Mouse (Mus musculus) hindbrain, embryonic 14.5 days (tissue): Measurements from ENCODE around the gene Zfp607b. TPM values are rescaled to one million over a fixed set of nuclear protein-coding genes. Genes with fewer than 3 reads are reported as not detected.

ENCODE experiments used
- ATAC-seq: fragments of 200-750 bp; cut with Nextera tagmentation; 2 replicates; pipeline ENCODE4 v1.8.0; 2017; ENCODE audit warnings: moderate number of reproducible peaks, mild to moderate bottlenecking, moderate TSS enrichment, moderate library complexity; ENCODE audit not compliant: low FRiP score
- DNase-seq: peaks from one replicate; pipeline ENCODE4 v3.0.0-alpha.2; 2015; ENCODE audit warnings: low spot score
- H3K27ac ChIP-seq: fragments of 300-500 bp; sonication (generic); 2 replicates; pipeline ENCODE4 v1.5.1; 2014; ENCODE audit warnings: mild to moderate bottlenecking, moderate library complexity
- H3K27me3 ChIP-seq: fragments of 300-500 bp; sonication (generic); 2 replicates; pipeline ENCODE4 v1.6.1; 2014; ENCODE audit warnings: mild to moderate bottlenecking, low read length, mixed read lengths; ENCODE audit not compliant: control insufficient read depth, insufficient read depth
- H3K36me3 ChIP-seq: fragments of 300-500 bp; sonication (generic); replicated peaks from 2 replicates; pipeline ENCODE4 v1.6.1; 2014; ENCODE audit not compliant: control insufficient read depth, insufficient read depth
- H3K4me1 ChIP-seq: fragments of 300-500 bp; sonication (generic); replicated peaks from 2 replicates; pipeline ENCODE4 v1.6.1; 2014; ENCODE audit warnings: antibody characterized with exemption, low read length, mixed read lengths; ENCODE audit not compliant: control insufficient read depth, insufficient read depth
- H3K4me2 ChIP-seq: fragments of 300-500 bp; sonication (generic); replicated peaks from 2 replicates; pipeline ENCODE4 v1.6.1; 2014; ENCODE audit warnings: mild to moderate bottlenecking, moderate library complexity
- H3K4me3 ChIP-seq: fragments of 300-500 bp; sonication (generic); replicated peaks from 2 replicates; pipeline ENCODE4 v1.5.1; 2014; ENCODE audit warnings: mild to moderate bottlenecking, low read length
- H3K9ac ChIP-seq: fragments of 300-500 bp; sonication (generic); 2 replicates; pipeline ENCODE4 v1.6.1; 2014
- H3K9me3 ChIP-seq: fragments of 300-500 bp; sonication (generic); 2 replicates; pipeline ENCODE4 v1.6.1; 2016; ENCODE audit warnings: low read length; ENCODE audit not compliant: control insufficient read depth
- WGBS: fragments of 180-500 bp; shearing (Covaris S2); extraction: QIAGEN DNeasy Blood & Tissue Kit; methylation state at CpG from one replicate; pipeline ENCODE4 v1.1.7; 2014; 5-methylcytosine and 5-hydroxymethylcytosine counted together
- polyA plus RNA-seq: library from polyadenylated mRNA; unstranded; fragments of >200 nt; fragmentation: Nextera tagmentation; extraction: Ambion mirVana; gene quantifications from 2 replicates; pipeline ENCODE4 v1.2.1, GENCODE M21; 2014

The Zfp607b gene
- polyA plus RNA-seq, 1 experiment from 2014 or later = 11.8 TPM

GRCm38 (mm10) chr7:27655545-27655944 is 33.6 kb upstream of the Zfp607b start:
- DNase-seq = no peak
- 75% methylated on average over 11 of the region's 11 CpGs for WGBS
- peaks cover 7% of the 10 kb centered on the region for H3K4me1 ChIP-seq
- H3K27me3 ChIP-seq = 0 out of 2 replicates have a peak, but pooled peaks cover 10% of the 10 kb centered on the region
- no peaks in the 10 kb centered on the region for H3K9me3 ChIP-seq
- no peak overlapping the region for H3K4me2 ChIP-seq
- H3K4me3 ChIP-seq = no peak overlapping the region
- no peak overlapping the region for H3K27ac ChIP-seq
- H3K9ac ChIP-seq = no peak overlapping the region
- no peak for ATAC-seq
- peaks cover 49% of the 10 kb centered on the region for H3K36me3 ChIP-seq

DNA sequence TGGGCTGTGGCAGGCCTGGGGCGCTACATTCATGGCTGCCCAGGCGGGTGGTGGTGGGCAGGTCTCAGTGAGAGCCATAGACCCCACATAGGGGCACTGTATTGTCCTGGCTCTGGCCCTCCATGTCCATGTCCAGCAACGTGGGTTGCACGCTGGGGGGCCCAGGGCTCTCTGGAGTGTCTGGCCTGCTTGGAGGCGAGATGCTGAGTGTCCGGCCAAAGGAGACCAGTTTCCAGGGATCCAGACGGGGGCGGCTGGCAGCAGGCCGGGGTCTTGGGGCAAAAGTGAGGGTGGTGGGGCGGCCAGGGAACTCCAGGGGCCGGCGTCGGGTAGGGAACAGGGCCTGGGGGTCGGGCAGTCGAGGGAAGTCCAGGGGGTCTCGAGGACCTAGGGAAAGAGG is 32.5 kb upstream of the Zfp607b start:
- Histone ChIP-seq H3K27me3 (0 out of 2 replicates have a peak, but pooled peaks cover 10% of the 10 kb centered on the region), H3K4me2 (no peak overlapping the region), H3K27ac (no peak overlapping the region), H3K9ac (no peak overlapping the region), H3K9me3 (no peaks in the 10 kb centered on the region), H3K4me3 (no peak overlapping the region), H3K36me3 (peaks cover 59% of the 10 kb centered on the region), H3K4me1 (peaks cover 7% of the 10 kb centered on the region)
- WGBS = 91% methylated on average over 16 of the region's 16 CpGs
- DNase-seq (no peak), ATAC-seq (no peak)

DNA sequence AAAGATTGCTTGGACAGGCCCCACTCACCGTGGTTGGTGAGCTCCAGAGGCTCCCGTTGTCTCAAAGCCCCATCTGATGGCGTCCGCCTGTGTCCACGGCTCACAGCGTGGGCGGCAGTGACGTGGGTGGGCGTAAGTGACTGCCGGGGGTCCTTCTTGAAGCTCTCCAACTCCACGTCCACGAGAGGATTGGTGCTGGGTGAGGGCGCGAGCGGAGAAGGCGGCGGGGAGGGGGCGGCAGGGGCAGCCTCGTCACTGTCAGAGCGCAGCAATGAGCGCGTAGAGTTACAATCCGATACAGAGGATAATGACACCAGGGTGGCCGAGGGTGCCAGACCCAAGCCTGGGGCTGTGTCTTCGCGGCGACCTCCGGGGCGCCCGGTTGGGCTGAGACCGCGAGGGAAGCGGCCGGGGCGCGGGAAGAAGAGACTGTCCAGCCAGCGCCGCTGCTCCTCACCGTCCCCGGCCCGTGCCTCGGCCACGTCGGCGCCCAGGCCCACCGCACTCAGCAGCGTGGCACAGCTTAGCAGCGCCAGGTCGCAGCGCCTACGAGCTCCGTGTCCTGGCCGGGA is 31.2 kb upstream of the Zfp607b start:
- no peak overlapping the region for H3K27ac ChIP-seq
- no peak overlapping the region for H3K4me3 ChIP-seq
- DNase-seq (no peak), ATAC-seq (no peak)
- WGBS = 42% methylated on average over 47 of the region's 53 CpGs
- H3K4me2 ChIP-seq = no peak overlapping the region
- H3K4me1 ChIP-seq = peaks cover 7% of the 10 kb centered on the region
- H3K27me3 ChIP-seq = 0 out of 2 replicates have a peak, but pooled peaks cover 10% of the 10 kb centered on the region
- no peaks in the 10 kb centered on the region for H3K9me3 ChIP-seq
- H3K9ac ChIP-seq = no peak overlapping the region
- peaks cover 65% of the 10 kb centered on the region for H3K36me3 ChIP-seq

DNA sequence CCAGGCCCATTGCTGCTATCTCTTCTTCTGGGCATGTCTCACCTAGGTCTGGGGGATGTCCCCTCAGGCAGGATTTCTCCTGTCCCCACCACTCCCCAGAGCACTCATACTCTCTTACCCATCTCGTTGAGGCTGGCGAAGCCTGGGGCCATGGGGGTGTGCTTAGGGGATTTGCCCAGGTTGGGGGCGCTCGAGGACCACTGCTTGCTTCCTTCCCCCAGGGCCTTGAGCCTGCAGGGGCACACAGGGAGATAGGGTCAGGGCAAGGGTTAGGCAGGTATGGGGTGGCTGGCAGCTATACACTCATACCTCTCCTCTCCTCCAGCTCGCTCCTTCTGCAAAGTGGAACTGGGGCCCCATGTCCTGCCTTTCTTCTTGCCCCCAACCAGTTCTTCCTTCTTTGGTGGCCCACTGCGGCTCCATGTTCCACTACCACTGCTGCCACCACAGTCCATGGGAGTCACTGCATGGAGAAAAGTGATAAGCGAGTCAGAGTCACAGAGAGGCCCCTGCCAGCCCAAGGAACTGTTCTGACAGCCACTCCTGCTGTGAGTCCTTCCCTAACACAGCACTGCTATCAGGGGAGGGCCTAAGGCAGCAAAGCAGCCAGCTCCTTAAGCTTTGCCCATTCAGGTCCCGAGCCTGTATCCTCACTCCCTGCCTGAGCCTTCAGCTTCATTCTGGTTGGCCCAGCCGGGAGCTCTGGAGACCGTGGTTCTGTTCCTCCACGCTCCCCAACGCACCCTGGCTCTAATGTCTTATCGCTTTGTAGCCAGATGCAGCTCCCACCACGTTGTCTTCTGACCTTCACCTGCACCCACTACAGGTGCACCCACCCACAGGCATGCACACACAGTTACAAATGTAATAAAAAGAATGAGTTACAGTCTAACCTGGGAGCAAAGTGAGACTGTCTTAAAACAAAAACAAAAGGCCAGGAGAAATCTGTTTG is 30.2 kb upstream of the Zfp607b start:
- Histone ChIP-seq H3K27ac (no peak overlapping the region), H3K4me2 (no peak overlapping the region), H3K27me3 (0 out of 2 replicates have a peak, but pooled peaks cover 10% of the 10 kb centered on the region), H3K9ac (no peak overlapping the region), H3K4me3 (no peak overlapping the region), H3K9me3 (no peaks in the 10 kb centered on the region), H3K4me1 (no peaks in the 10 kb centered on the region; the same call in 1 of the 2 replicates), H3K36me3 (peaks cover 73% of the 10 kb centered on the region)
- DNase-seq (no peak), ATAC-seq (no peak)
- WGBS = 63% methylated on average over 14 of the region's 14 CpGs

- 0 out of 2 replicates have a peak, but pooled peaks cover 10% of the 10 kb centered on the region for H3K27me3 ChIP-seq
- H3K4me1 ChIP-seq = no peaks in the 10 kb centered on the region; the same call in 1 of the 2 replicates
- H3K9me3 ChIP-seq = no peaks in the 10 kb centered on the region
- H3K4me3 ChIP-seq = no peak overlapping the region
- no peak overlapping the region for H3K9ac ChIP-seq
- H3K27ac ChIP-seq = no peak overlapping the region
- ATAC-seq = no peak
- no peak overlapping the region for H3K4me2 ChIP-seq
- peaks cover 88% of the 10 kb centered on the region for H3K36me3 ChIP-seq
- 95% methylated on average over 4 of the region's 4 CpGs for WGBS
- DNase-seq = no peak
Measured at GRCm38 (mm10) chr7:27662038-27662437, 27.1 kb upstream of the Zfp607b start.

- H3K36me3 ChIP-seq = peaks cover 23% of the 10 kb centered on the region
- peak overlapping the region; percentile 93 for H3K4me3 ChIP-seq
- no peak for ATAC-seq
- peak overlapping the region; percentile 95 for H3K9ac ChIP-seq
- DNase-seq = no peak
- H3K27me3 ChIP-seq = no peaks in the 10 kb centered on the region
- peak overlapping the region; percentile 86 for H3K4me2 ChIP-seq
- WGBS = 52% methylated on average over 9 of the region's 9 CpGs
- no peaks in the 10 kb centered on the region for H3K9me3 ChIP-seq
- H3K27ac ChIP-seq = no peak overlapping the region
- peaks cover 29% of the 10 kb centered on the region for H3K4me1 ChIP-seq
Measured at GRCm38 (mm10) chr7:27673064-27673574, 16.0 kb upstream of the Zfp607b start.

- 0 out of 2 replicates have a peak, but pooled peaks have one; percentile 19 for ATAC-seq
- H3K4me2 ChIP-seq = peak overlapping the region; percentile 86
- peaks cover 18% of the 10 kb centered on the region for H3K36me3 ChIP-seq
- H3K9me3 ChIP-seq = no peaks in the 10 kb centered on the region
- H3K4me3 ChIP-seq = peak overlapping the region; percentile 93
- H3K27me3 ChIP-seq = no peaks in the 10 kb centered on the region
- peak overlapping the region; percentile 87; the same call in 1 of the 2 replicates for H3K27ac ChIP-seq
- no peak for DNase-seq
- peak overlapping the region; percentile 95 for H3K9ac ChIP-seq
- H3K4me1 ChIP-seq = peaks cover 29% of the 10 kb centered on the region
- 2% methylated on average over 50 of the region's 52 CpGs for WGBS
Measured at GRCm38 (mm10) chr7:27673575-27674131, 15.5 kb upstream of the Zfp607b start.

- Histone ChIP-seq H3K4me1 (peaks cover 28% of the 10 kb centered on the region), H3K9ac (peak overlapping the region; percentile 95), H3K27ac (peak overlapping the region; percentile 87), H3K27me3 (no peaks in the 10 kb centered on the region), H3K36me3 (peaks cover 15% of the 10 kb centered on the region), H3K4me2 (peak overlapping the region; percentile 86), H3K4me3 (peak overlapping the region; percentile 93), H3K9me3 (no peaks in the 10 kb centered on the region)
- ATAC-seq = no peak
- DNase-seq = no peak
- 1% methylated on average over 35 of the region's 38 CpGs for WGBS
Measured at GRCm38 (mm10) chr7:27674195-27674521, 15.0 kb upstream of the Zfp607b start.
